Mouse (Mus musculus) C2C12 (cell line): ENCODE results near the gene Chrnb4.

Experiments used
- CTCF ChIP-seq: IDR thresholded peaks from one replicate; pipeline ENCODE4 v1.5.1; 2011; ENCODE audit not compliant: control insufficient read depth, insufficient read depth, insufficient read length
- MAX ChIP-seq: IDR thresholded peaks from one replicate; pipeline ENCODE4 v1.6.1; 2011; ENCODE audit warnings: mild to moderate bottlenecking, control low read depth
- MYOD1 ChIP-seq: IDR thresholded peaks from one replicate; pipeline ENCODE4 v1.6.1; 2011; ENCODE audit warnings: low read depth; ENCODE audit not compliant: control insufficient read depth, insufficient read length
- MYOG ChIP-seq: IDR thresholded peaks from one replicate; pipeline ENCODE4 v1.6.1; 2011; ENCODE audit not compliant: control insufficient read depth, insufficient read length; ENCODE audit errors: extremely low read depth

DNA sequence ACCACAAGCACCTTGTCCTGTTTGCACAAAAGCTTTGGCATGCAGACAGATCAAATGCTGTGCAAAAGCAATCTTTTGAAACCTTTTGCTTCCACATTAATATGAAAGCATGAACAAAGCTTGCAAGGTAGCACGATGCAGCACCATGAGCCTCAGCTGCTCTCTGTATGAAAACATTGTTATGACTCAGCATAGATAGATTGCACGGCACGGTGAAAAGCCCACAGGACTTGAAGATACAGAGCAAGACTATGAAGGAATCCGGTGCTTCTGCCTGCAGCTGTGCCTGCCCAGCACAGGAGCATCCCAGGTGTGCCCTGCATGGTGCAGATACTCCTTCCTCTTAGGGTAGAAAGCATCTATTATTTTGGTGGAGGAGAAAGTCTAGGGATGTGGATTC, 45.0 kb downstream of the Chrnb4 start:
- TF ChIP-seq MAX (no peak), MYOD1 (no peak), CTCF (no peak), MYOG (no peak)
